ENCODE assay signal across 10 mouse cellular contexts in genomic region chr4:95117158-95117681, GRCm38 (mm10).
DNase-seq lines count a peak whose midpoint lies in the region; ATAC-seq and TF ChIP-seq lines count a peak whose summit lies in the region.
"Had no signal": no experiment of that assay in that cellular context is flagged by ENCODE, and none has a peak within 500 bp of the region (broad histone marks: within the 10 kb centered on the region; RNA-seq: fewer than 3 reads in every experiment).

No protein-coding gene starts in this region.

- no peaks in the 10 kb centered on the region for H3K27me3 ChIP-seq in kidney, adult 2 months (replicated peaks; ENCODE audit: control insufficient read depth, insufficient read depth, low read length)
- H3K27me3 ChIP-seq in E14TG2a.4 (ENCODE audit: insufficient read depth, low read length) = no peaks in the 10 kb centered on the region
- no peaks in the 10 kb centered on the region for H3K27me3 ChIP-seq in heart, embryonic 15.5 days
- H3K27me3 ChIP-seq: embryonic facial prominence, embryonic 15.5 days had no signal

- TF ChIP-seq POLR2A in kidney, adult 2 months (IDR thresholded peaks at IDR 0.05; ENCODE audit: low read depth, low read length) = no peak

- TF ChIP-seq CTCF in kidney, adult 2 months (conservative IDR thresholded peaks at IDR 0.05; ENCODE audit: insufficient read depth, insufficient read length, low read depth, low read length) = peak; percentile 40
- peak; percentile 22; the same call in 1 of the 2 replicates for TF ChIP-seq CTCF in E14TG2a.4 (conservative IDR thresholded peaks at IDR 0.05; ENCODE audit: low read length)

- H3K36me3 ChIP-seq in kidney, adult 2 months (ENCODE audit: control insufficient read depth, insufficient read depth, low read length) = no peaks in the 10 kb centered on the region
- H3K36me3 ChIP-seq in E14TG2a.4 (ENCODE audit: insufficient read depth, low read length) = no peaks in the 10 kb centered on the region
- no peaks in the 10 kb centered on the region for H3K36me3 ChIP-seq in heart, embryonic 15.5 days
- H3K36me3 ChIP-seq: embryonic facial prominence, embryonic 15.5 days had no signal

- H3K4me3 ChIP-seq in kidney, adult 2 months (ENCODE audit: insufficient read depth, low read depth, low read length) = no peak overlapping the region
- no peak overlapping the region for H3K4me3 ChIP-seq in E14TG2a.4 (replicated peaks; ENCODE audit: low read length)
- no peak overlapping the region for H3K4me3 ChIP-seq in heart, embryonic 15.5 days
- H3K4me3 ChIP-seq: embryonic facial prominence, embryonic 15.5 days had no signal

- no peak overlapping the region for H3K27ac ChIP-seq in kidney, adult 2 months (ENCODE audit: insufficient read depth, low read depth, low read length)
- 0 out of 2 replicates have a peak overlapping the region, but pooled peaks have one; percentile 24 for H3K27ac ChIP-seq in heart, embryonic 15.5 days
- H3K27ac ChIP-seq: embryonic facial prominence, embryonic 15.5 days had no signal

- no peak overlapping the region for H3K9ac ChIP-seq in heart, embryonic 15.5 days
- H3K9ac ChIP-seq: embryonic facial prominence, embryonic 15.5 days had no signal

- ATAC-seq in heart, embryonic 15.5 days (replicated peaks; ENCODE audit: insufficient number of reproducible peaks, insufficient read depth, low FRiP score, low read depth) = no peak
- ATAC-seq in megakaryocyte, adult 5-6 weeks (ENCODE audit: poor library complexity, severe bottlenecking) = peak; percentile 79

- peaks cover 4% of the 10 kb centered on the region; the same call in 1 of the 2 replicates for H3K9me3 ChIP-seq in E14TG2a.4 (ENCODE audit: low read length)
- no peaks in the 10 kb centered on the region for H3K9me3 ChIP-seq in heart, embryonic 15.5 days (replicated peaks)
- H3K9me3 ChIP-seq: embryonic facial prominence, embryonic 15.5 days had no signal

- H3K4me2 ChIP-seq in heart, embryonic 15.5 days = no peak overlapping the region
- H3K4me2 ChIP-seq: embryonic facial prominence, embryonic 15.5 days had no signal

- no peak for DNase-seq in kidney, adult 2 months
- no peak for DNase-seq in kidney, adult 11 months
- no peak for DNase-seq in retina, postnatal 1 day
- no peak for DNase-seq in right cerebral cortex, adult 18-20 months
- DNase-seq in gastrocnemius, postnatal 10 days = no peak
- DNase-seq: layer of hippocampus, adult 9-11 months had no signal

- H3K4me1 ChIP-seq in kidney, adult 2 months (ENCODE audit: control insufficient read depth, insufficient read depth, low read length) = no peaks in the 10 kb centered on the region
- peaks cover 10% of the 10 kb centered on the region for H3K4me1 ChIP-seq in E14TG2a.4 (replicated peaks; ENCODE audit: low read depth, low read length)
- H3K4me1 ChIP-seq in heart, embryonic 15.5 days (replicated peaks) = no peaks in the 10 kb centered on the region
- H3K4me1 ChIP-seq: embryonic facial prominence, embryonic 15.5 days had no signal

- WGBS in kidney, adult 2 months = 57% methylated on average over 5 of the region's 5 CpGs
- 46% methylated on average over 5 of the region's 5 CpGs for WGBS in heart, embryonic 15.5 days
